Mouse (Mus musculus) v-Abl transformed pro-B cells (cell line): ENCODE measurements around the gene Zeb2.

Experiments used
- in situ Hi-C, 2 experiments: fragments of 400-800 bp; cut with MboI; formaldehyde crosslinking; loops; one replicate each; pipeline ENCODE4 v1.15.1; 2025; ENCODE audit not compliant: unreplicated experiment in 2 of 2

Gene Zeb2

DNA sequence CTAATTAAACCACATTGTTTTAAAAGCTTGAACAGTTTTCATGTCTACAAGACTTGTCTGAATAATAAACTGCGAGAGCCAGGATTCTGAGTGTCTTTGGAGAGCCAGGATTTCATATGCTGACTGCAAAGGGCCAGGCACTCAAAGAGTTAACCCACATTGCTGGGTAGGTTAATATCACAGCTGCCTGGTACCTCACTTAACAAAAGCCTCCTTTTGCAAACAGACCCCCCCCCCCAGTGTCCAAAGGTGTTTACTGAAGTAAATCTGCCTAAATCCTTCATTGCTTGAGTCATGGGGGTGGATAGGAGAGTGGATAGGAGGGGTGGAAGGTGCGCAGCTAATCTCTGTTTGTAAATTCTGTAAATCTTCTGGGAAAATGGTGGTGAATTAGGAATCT is 15.6 kb downstream of the Zeb2 start:
- in situ Hi-C loops: loop anchor here in 1 of 2 experiments (25.0 kb wide), 1 partner anchor 761 kb away; no protein-coding TSS in a partner anchor

DNA sequence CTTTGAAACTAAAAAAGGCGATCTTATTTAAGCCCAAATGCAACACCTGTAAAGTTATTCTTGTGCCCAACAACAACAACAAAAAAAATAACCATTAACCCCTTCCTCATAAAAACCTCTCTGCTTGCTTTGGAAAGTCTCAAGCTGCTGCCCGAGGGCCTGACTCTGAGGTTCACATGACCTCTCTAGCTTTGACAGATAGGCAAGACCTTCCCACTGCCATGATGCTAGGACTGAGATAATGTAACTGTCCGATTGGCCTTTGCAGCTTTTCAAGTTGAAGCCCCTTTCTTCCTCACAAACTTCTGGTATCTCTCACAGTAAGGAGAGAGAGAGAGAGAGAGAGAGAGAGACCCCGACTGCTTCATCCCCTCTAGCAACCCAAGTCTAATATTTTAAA is 16.2 kb downstream of the Zeb2 start:
- in situ Hi-C loops: loop anchor here in 1 of 2 experiments (25.0 kb wide), 1 partner anchor 761 kb away; no protein-coding TSS in a partner anchor

GRCm38 (mm10) chr2:45100628-45101027 is 16.6 kb downstream of the Zeb2 start:
- in situ Hi-C loops: loop anchor here in 1 of 2 experiments (25.0 kb wide), 1 partner anchor 762 kb away; no protein-coding TSS in a partner anchor

DNA sequence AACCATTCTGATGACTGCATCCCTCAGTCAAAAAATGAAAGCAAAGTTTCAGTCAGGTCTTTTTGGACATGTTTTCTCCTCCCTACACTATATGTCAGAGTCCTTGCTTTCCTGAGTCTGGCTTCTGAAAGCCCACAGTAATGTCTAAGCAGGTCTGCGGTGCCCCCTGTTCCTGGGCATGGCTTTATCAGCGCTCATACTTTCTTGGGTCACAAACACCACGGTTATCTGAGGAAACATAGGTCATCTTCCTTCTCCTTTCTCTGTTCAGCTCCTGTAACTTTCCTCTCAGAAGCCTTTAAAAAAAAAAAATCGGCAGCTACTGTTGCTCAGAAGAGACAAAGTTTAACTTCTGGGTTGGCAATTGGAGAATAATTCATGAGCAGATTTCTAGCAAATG is 17.2 kb downstream of the Zeb2 start:
- in situ Hi-C loops: loop anchor here in 1 of 2 experiments (25.0 kb wide), 1 partner anchor 762 kb away; no protein-coding TSS in a partner anchor

DNA sequence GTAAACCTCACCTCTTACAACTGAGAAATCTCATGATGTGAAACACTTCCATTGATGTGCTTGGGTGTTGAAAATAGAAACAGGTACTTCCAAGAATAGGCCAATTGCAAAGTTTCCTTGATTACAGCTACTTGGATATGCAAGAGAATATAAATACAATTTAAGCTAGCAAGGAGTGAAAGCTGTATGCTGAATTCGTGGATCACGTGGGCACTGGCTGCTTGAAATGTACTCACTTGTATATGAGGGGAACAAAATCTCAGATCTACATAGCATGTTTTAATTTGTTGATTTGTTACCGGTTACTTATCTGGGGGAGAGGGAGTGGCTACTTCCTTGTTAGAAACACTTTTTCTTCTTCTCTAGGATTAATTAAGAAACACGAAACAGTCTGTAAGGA is 18.1 kb downstream of the Zeb2 start:
- in situ Hi-C loops: loop anchor here in 1 of 2 experiments (10.0 kb wide), 1 partner anchor 94 kb away; no protein-coding TSS in a partner anchor

GRCm38 (mm10) chr2:45097969-45098368 is 19.2 kb downstream of the Zeb2 start:
- in situ Hi-C loops: loop anchor here in 1 of 2 experiments (10.0 kb wide), 1 partner anchor 93 kb away; no protein-coding TSS in a partner anchor

DNA sequence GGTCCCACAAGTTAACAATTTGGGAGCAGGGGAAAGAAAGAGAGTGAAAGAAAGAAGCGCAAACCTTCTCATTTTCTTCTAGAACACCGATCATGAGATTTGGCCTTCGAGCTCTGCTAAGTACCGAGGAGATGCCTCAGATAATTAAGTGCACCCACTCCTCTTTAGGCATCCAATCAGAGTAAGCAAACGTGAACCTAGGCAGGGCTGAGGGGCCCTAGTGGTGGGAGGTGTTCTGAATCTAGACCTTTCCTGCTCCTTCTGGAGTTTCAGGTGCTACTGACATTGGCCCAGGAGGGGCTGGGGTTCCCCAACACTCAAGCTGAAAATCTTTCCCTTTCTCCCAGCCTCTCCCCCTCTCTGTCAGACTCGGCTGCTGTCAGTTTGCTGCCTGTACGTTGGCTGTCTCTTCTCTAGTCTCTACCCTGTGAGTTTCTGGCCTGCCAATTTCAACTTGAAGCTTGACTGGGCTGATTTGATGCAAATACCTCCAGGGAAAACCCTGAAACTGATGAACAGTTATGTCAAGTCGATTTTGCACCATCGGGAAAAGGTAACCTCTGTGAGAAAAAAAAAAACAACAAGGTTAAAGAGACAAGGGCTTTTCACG is 20.5 kb downstream of the Zeb2 start:
- in situ Hi-C loops: loop anchor here in 1 of 2 experiments (10.0 kb wide), 1 partner anchor 92 kb away; no protein-coding TSS in a partner anchor

- in situ Hi-C loops: loop anchor here in 1 of 2 experiments (10.0 kb wide), 1 partner anchor 91 kb away; no protein-coding TSS in a partner anchor
Measured at GRCm38 (mm10) chr2:45095825-45096224, 21.4 kb downstream of the Zeb2 start.

- in situ Hi-C loops: loop anchor here in 1 of 2 experiments (10.0 kb wide), 1 partner anchor 90 kb away; no protein-coding TSS in a partner anchor
Measured at GRCm38 (mm10) chr2:45094371-45094967, 22.7 kb downstream of the Zeb2 start.

DNA sequence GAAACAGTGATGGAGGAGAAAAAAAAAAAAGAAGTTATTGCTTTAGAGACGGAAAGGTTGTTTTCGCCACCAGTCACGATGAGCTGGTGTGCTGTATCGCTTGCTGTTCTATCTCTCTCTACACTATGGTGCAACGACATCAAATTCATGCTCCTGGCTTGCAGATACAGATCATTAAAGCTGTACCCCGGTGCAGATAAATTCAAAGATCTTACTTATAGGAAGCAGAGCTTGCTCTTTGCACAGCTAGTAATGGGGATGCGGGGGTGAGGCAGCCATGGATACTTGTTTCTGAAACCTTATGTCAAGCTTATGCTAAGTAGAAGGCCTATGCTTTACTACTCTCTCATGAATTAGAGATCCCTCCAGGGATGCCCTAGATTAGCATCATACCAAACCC is 23.7 kb downstream of the Zeb2 start:
- in situ Hi-C loops: loop anchor here in 1 of 2 experiments (10.0 kb wide), 1 partner anchor 89 kb away; no protein-coding TSS in a partner anchor

- in situ Hi-C loops: loop anchor here in 1 of 2 experiments (10.0 kb wide), 1 partner anchor 88 kb away; no protein-coding TSS in a partner anchor
Measured at GRCm38 (mm10) chr2:45092654-45093053, 24.5 kb downstream of the Zeb2 start.

- in situ Hi-C loops: loop anchor here in 1 of 2 experiments (10.0 kb wide), 1 partner anchor 86 kb away; no protein-coding TSS in a partner anchor
Measured at GRCm38 (mm10) chr2:45090529-45091297, 26.5 kb downstream of the Zeb2 start.

DNA sequence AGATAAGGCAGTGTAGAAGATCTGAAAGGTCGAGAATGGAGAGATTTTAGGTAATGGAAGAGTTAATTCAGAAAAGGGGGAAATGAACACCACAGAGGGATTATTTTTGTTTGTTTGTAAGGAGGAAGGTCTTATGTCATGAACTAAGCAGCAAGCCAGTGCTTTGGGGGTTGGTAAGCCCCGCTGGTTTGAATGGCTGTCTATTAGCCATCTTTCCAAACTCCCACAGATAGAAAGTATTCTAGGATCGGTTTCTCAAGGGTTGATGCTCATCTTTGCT is 28.0 kb downstream of the Zeb2 start:
- in situ Hi-C loops: no loop called here

GRCm38 (mm10) chr2:45088435-45089250 is 28.6 kb downstream of the Zeb2 start:
- in situ Hi-C loops: no loop called here

DNA sequence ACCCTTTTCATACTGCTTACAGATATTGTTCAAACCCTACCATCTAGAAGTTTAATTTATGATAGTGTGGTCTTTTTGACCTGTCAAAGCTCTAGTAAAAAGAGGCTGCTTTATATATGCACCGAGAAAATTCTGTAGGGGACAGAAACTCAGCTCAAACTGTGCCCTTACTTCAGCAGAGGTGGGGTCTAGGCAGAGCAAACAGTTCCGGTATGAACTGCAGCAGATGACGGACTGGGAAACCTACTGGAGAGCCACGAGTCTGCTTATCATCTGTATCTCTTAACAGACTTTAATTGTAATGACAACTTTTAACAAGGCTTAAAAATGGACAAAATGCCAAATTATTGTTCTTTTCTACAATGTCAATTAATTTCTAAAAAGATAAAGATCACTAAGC is 30.0 kb downstream of the Zeb2 start:
- in situ Hi-C loops: no loop called here

- in situ Hi-C loops: no loop called here
Measured at GRCm38 (mm10) chr2:45085653-45086052, 31.5 kb downstream of the Zeb2 start.

GRCm38 (mm10) chr2:45083042-45083441 is 34.2 kb downstream of the Zeb2 start:
- in situ Hi-C loops: no loop called here

DNA sequence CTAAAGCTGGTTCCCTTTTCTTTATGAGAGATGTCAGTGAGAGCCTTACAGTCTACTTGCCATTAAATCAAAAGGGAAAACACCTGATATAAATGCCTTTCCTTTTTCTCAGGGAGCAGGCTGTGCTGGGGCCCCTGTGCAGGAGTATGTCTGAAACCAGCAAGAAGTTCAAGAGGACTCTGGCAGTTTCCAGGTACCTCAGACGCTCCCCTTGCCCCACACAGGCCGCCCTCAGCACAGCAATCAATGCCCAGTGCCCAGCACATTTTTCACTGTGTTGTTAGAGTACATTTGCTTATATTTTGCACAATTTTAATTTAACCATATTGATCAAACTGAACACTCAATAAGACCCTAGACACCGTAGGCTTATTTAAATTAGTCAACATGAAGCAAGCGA is 35.6 kb downstream of the Zeb2 start:
- in situ Hi-C loops: no loop called here

DNA sequence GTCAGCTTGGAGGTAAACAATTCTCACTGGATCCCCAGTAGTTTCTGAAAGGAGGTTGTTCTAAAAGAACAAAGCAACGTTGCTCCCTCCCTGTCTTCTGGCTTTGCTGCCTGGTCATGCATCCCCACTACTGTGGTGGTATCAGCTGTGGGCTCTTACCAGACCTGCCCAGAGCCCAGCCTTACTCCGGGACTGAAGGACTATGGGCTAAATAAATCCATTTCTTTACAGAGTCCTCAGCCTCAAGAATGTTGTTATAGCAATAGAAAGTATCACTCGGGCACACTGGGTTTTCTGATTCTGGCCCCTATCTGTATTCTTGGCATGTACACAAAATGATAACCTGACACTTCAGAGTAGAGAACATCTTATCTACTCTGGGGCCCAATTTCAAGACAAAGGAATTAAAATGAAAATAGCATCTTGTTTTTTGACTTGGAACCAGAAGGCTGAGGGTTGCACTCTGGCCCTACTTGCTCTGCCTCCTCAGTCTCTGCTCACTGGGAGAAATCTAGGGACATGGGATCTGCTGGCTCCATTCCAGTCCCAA is 39.2 kb downstream of the Zeb2 start:
- in situ Hi-C loops: no loop called here

DNA sequence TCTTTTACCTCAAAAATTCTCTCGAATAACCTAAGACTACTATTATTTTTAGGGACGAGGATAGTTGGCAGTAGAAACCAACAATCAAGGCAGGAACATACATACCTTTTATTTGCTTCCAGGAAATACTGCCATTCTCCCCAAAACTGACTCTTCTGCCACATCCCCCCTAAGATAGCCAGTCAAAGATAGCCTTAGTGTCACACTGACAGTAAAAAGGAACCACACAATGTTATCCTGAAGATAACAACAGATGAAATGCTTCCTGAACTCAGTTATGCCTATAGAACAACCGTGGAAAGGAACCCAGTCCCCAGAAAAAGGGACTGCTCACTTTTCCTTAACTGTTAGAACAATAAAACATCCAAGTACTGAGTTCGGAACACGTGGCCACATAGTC is 39.8 kb downstream of the Zeb2 start:
- in situ Hi-C loops: no loop called here
